Mouse (Mus musculus) kidney, embryonic 15.5 days (tissue): ENCODE data around the gene Zbed6. TPM values are rescaled to one million over a fixed set of nuclear protein-coding genes. Genes with fewer than 3 reads are reported as not detected.
"Not testable (repeated sequence)": the region's sequence is repeated elsewhere in the genome, so short reads cannot be mapped to it uniquely, and the experiment has no call there.

ENCODE experiments used
- ATAC-seq: fragments of 200-750 bp; cut with Nextera tagmentation; replicated peaks from 2 replicates; pipeline ENCODE4 v1.8.0; 2017; ENCODE audit warnings: moderate TSS enrichment; ENCODE audit not compliant: low FRiP score
- H3K27ac ChIP-seq: fragments of 300-500 bp; sonication (generic); 2 replicates; pipeline ENCODE4 v1.5.1; 2015; ENCODE audit warnings: mild to moderate bottlenecking, inconsistent platforms
- H3K27me3 ChIP-seq: fragments of 300-500 bp; sonication (generic); 2 replicates; pipeline ENCODE4 v1.6.1; 2015; ENCODE audit warnings: inconsistent platforms
- H3K36me3 ChIP-seq: fragments of 300-500 bp; sonication (generic); 2 replicates; pipeline ENCODE4 v1.6.1; 2015; ENCODE audit warnings: inconsistent platforms
- H3K4me1 ChIP-seq: fragments of 300-500 bp; sonication (generic); 2 replicates; pipeline ENCODE4 v1.6.1; 2015; ENCODE audit warnings: inconsistent platforms
- H3K4me2 ChIP-seq: fragments of 300-500 bp; sonication (generic); 2 replicates; pipeline ENCODE4 v1.6.1; 2015; ENCODE audit warnings: moderate library complexity, mild to moderate bottlenecking, inconsistent platforms
- H3K4me3 ChIP-seq: fragments of 300-500 bp; sonication (generic); replicated peaks from 2 replicates; pipeline ENCODE4 v1.5.1; 2015; ENCODE audit warnings: mild to moderate bottlenecking, inconsistent platforms
- H3K9ac ChIP-seq: fragments of 300-500 bp; sonication (generic); 2 replicates; pipeline ENCODE4 v1.6.1; 2015; ENCODE audit warnings: mild to moderate bottlenecking, inconsistent platforms
- H3K9me3 ChIP-seq: fragments of 300-500 bp; sonication (generic); replicated peaks from 2 replicates; pipeline ENCODE4 v1.6.1; 2016; ENCODE audit warnings: inconsistent platforms
- WGBS: fragments of 180-500 bp; shearing (Covaris S2); methylation state at CpG from one replicate; pipeline ENCODE4 v1.1.7; 2015; ENCODE audit warnings: mixed read lengths; 5-methylcytosine and 5-hydroxymethylcytosine counted together
- polyA plus RNA-seq: library from polyadenylated mRNA; unstranded; fragments of >200 nt; fragmentation: Nextera tagmentation; extraction: Ambion mirVana; gene quantifications from 2 replicates; pipeline ENCODE4 v1.2.1, GENCODE M21; 2015

The Zbed6 gene
- polyA plus RNA-seq, 1 experiment from 2014 or later, result not detected

DNA sequence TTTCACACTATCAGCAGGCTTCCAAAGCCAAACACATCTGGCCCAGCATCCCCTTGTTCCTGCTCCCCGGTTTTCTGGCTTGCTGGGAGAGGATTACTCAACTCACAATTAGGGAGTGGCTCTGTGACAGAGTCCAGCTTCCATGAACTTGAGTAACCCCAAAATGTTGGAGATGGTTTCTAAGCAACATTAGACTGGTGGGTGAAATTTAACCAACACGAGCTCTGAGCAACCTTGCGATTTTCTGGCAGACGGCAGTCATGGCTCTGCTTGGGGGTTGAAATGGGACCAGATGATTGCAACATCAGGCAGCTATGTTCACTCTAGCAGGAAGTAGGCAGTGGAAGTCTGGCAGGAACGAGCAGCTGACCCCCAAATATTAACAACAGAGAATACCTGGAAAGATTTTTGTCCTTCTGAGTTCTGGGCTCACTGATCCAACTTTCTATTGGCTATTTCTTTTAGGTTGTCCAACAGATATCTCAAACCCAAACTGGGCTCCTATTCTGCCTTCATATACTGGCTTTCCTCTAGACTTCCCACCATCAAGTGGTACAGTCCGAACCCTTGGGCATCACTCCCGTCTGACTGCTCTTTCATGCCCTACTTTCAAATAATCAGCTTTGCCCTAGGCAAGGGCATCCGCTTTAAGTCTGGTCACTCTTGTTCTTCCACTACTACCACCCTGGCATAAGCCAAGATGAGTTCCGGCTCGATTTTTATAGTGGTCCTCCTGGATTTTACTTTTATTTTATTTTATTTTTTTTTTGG lies 25.2 kb upstream of the Zbed6 start:
- Histone ChIP-seq H3K27ac (0 out of 2 replicates have a peak overlapping the region, but pooled peaks have one; percentile 18), H3K27me3 (no peaks in the 10 kb centered on the region)
- 0 out of 2 replicates have a peak, but pooled peaks have one; percentile 33 for ATAC-seq

DNA sequence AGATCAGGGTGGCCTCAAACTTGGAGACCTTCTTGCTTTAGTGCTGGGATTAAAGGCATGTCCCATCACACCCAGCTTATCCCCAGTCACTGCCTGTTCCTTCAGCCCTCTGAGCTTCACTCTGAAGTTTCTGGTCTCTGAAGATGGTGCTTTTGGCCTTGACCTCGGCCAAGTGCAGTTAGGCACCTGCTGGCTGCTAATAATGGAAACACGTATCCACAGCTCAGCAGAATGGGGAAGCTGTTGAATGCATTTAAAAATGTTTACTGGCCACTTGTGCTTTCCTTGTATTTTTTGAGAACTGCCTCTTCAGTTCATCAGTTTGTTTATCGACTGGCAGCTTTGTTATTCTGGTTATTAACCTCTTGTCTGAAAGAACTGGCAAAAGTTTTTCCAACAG lies 11.1 kb upstream of the Zbed6 start:
- no peaks in the 10 kb centered on the region for H3K27me3 ChIP-seq
- no peaks in the 10 kb centered on the region for H3K4me1 ChIP-seq
- no peak overlapping the region for H3K4me3 ChIP-seq
- H3K4me2 ChIP-seq, result no peak overlapping the region
- WGBS, result 78% methylated on average over 3 of the region's 3 CpGs
- H3K9ac ChIP-seq, result no peak overlapping the region
- no peak for ATAC-seq
- no peak overlapping the region for H3K27ac ChIP-seq
- no peaks in the 10 kb centered on the region for H3K9me3 ChIP-seq
- no peaks in the 10 kb centered on the region for H3K36me3 ChIP-seq

More for the DNA sequence above, 25.2 kb upstream of the Zbed6 start:
- Histone ChIP-seq H3K4me3 (no peak overlapping the region), H3K9me3 (no peaks in the 10 kb centered on the region), H3K4me1 (peaks cover 14% of the 10 kb centered on the region), H3K9ac (no peak overlapping the region), H3K4me2 (no peak overlapping the region), H3K36me3 (no peaks in the 10 kb centered on the region)
- 74% methylated on average over 10 of the region's 10 CpGs for whole genome bisulfite sequencing

DNA sequence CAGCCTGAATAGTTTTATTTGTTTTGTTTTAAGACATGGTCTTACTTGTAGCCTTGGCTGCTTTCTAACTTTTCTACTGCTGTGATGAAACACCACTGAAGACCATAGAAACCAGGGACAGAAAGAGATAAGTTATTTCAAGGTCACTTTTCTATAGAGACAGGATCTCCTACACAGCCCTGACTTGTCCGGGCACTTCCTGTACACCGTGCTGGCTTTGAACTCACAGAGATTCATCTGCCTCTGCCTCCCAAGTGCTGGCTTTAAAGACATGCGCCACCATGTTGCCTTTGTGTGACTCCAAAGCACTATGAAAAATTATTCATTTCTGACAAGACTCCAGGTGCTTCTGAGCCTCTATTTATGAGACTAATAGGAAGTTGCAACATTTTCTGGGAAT lies 10.6 kb upstream of the Zbed6 start:
- no peak for ATAC-seq
- WGBS, result 84% methylated on average over 3 of the region's 3 CpGs
- Histone ChIP-seq H3K9ac (no peak overlapping the region), H3K9me3 (no peaks in the 10 kb centered on the region), H3K36me3 (no peaks in the 10 kb centered on the region), H3K27ac (no peak overlapping the region), H3K4me1 (no peaks in the 10 kb centered on the region), H3K27me3 (no peaks in the 10 kb centered on the region), H3K4me3 (no peak overlapping the region), H3K4me2 (no peak overlapping the region)

DNA sequence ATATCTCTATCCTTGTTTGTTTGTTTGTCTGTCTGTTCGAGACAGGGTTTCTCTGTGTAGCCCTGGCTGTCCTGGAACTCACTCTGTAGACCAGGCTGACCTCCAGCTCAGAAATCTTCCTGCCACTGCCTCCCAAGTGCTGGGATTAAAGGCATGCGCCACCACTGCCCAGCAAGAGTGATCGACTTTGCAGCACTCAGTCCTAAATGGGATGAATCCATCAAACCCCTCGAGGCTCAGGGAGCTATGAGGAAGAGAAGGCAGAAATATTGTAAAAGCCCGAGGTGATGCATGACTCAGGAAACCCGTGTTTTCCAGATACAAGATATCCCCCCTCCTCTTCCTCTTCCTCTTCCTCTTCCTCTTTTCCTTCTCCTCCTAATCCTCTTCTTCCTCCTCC lies 10.1 kb upstream of the Zbed6 start:
- no peak overlapping the region for H3K4me3 ChIP-seq
- no peak overlapping the region for H3K9ac ChIP-seq
- WGBS, result 76% methylated on average over 6 of the region's 6 CpGs
- no peak overlapping the region for H3K27ac ChIP-seq
- no peak for ATAC-seq
- no peak overlapping the region for H3K4me2 ChIP-seq
- no peaks in the 10 kb centered on the region for H3K36me3 ChIP-seq
- H3K27me3 ChIP-seq, result no peaks in the 10 kb centered on the region
- H3K4me1 ChIP-seq, result no peaks in the 10 kb centered on the region
- no peaks in the 10 kb centered on the region for H3K9me3 ChIP-seq

DNA sequence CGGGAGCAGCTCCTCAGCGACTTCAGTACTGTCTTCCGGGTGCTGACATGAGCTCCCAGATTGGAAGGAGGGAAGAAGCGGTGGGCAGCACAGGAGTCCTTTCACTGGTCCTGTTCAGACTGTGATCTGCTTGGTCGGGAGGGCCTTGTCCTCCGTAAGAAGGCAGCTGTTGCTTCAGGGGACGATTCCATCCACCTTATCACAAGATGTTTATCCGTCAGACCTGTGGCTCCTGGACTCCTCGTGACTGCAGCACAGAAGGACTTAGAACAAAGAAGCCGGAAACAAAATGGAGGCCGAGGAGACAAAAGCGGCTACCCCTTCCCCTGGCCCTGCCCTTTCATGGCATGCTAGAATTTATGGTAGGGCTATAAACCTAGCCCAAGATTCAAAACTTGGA lies 9.5 kb upstream of the Zbed6 start:
- Histone ChIP-seq H3K4me1 (no peaks in the 10 kb centered on the region), H3K27me3 (no peaks in the 10 kb centered on the region), H3K36me3 (no peaks in the 10 kb centered on the region), H3K27ac (no peak overlapping the region), H3K9ac (no peak overlapping the region), H3K4me3 (no peak overlapping the region), H3K9me3 (no peaks in the 10 kb centered on the region), H3K4me2 (no peak overlapping the region)
- no peak for ATAC-seq
- 74% methylated on average over 12 of the region's 12 CpGs for WGBS

DNA sequence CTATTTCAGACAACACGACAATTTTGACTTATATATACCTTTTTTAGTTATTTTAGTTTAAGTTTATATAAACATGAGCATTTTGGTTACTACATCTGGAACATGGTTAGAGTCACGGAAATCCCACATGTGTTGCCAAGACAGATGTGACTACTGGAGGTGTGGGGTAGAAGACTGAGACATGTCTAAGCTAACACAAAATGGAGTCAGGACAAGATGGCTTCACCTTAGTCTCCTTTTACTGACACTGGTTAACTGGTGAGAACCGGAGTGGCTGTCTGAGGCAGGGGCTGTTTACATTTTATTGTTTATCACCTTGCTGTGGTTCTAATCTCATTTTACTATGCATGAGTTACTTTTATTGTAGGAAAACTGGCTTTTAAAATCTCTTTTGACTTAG lies 7.9 kb upstream of the Zbed6 start:
- H3K4me3 ChIP-seq, result no peak overlapping the region
- no peak overlapping the region for H3K9ac ChIP-seq
- WGBS, result 84% methylated on average over 3 of the region's 3 CpGs
- no peak overlapping the region for H3K4me2 ChIP-seq
- no peaks in the 10 kb centered on the region for H3K36me3 ChIP-seq
- no peaks in the 10 kb centered on the region for H3K4me1 ChIP-seq
- ATAC-seq, result no peak
- H3K9me3 ChIP-seq, result no peaks in the 10 kb centered on the region
- H3K27ac ChIP-seq, result no peak overlapping the region
- no peaks in the 10 kb centered on the region for H3K27me3 ChIP-seq

DNA sequence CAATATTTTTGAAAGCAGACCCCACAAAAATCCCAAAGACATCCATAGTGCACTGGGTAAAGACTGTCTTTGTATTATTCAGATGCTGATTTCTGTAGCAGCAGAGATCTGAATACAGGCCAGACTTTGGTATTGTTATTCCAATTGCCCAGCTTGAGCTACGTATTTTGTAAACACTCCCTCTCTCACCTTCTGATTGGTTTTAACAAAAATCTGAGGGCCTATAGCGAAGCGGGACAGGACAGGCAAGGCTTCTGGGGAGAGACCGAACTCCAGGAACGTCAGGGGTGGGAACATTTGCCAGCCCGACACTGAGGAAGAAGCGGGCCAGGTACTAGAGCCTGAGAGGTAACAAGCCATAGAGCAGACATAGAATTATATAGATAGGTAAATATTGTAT lies 7.0 kb upstream of the Zbed6 start:
- Histone ChIP-seq H3K36me3 (no peaks in the 10 kb centered on the region), H3K27ac (no peak overlapping the region), H3K9me3 (no peaks in the 10 kb centered on the region), H3K4me3 (no peak overlapping the region), H3K9ac (no peak overlapping the region), H3K27me3 (no peaks in the 10 kb centered on the region), H3K4me1 (no peaks in the 10 kb centered on the region), H3K4me2 (no peak overlapping the region)
- ATAC-seq, result no peak
- WGBS, result 69% methylated on average over 7 of the region's 7 CpGs

DNA sequence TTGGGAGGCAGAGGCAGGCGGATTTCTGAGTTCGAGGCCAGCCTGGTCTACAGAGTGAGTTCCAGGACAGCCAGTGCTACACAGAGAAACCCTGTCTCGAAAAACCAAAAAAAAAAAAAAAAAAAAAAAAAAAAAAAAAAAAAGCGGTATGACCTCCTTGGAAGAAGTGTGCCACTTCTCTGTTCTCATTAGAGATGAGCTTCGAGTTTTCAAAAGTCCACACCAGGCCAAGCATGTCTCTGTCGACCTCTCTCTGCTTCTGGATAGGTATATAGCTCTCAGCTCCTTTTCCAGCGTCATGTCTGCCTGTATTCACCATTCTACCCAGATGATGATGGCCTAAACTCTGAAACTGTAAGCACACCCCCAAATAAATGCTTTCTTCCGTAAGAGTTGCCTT lies 5.0 kb upstream of the Zbed6 start:
- H3K9ac ChIP-seq, ATAC-seq, H3K4me2 ChIP-seq, H3K27ac ChIP-seq, H3K4me3 ChIP-seq, H3K4me1 ChIP-seq, H3K36me3 ChIP-seq, H3K27me3 ChIP-seq, H3K9me3 ChIP-seq: not testable (repeated sequence)
- 87% methylated on average over 7 of the region's 8 CpGs for WGBS

DNA sequence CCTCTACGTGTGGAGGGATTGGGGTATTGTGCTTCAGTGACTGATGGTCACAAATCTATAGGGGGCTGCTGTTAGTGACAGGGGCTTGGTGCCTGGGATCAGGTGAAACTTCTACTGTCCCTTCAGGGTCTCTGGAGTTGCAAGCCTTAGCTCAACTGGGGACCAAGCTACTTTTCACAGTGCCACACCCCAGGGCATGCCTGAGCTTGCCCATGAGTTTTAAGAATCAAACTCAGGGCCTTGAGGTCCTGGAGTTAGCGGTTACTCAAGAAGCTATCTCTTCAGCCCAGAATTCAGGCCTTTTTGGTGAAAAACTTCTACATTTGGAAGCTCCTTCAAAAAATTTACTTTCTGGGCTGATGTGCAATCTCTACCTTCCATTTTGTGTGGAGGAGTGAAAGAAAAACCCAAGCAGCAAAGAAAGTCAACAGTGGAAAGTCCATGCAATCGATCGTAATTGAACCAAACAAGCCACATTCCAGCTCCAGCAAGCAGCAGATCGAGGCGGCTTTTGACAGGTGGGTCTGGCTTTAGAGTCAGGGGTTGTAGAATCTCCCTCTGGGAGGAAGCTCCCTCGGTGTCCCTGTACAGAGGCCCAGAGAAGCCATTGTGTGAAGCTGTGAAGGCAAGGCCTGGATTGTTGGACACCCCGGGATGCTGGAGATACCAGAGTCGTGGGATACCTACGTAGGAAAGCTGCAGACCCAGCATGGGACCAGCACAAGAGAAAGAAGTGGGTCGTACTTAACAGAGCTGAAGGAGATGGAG lies 3.7 kb upstream of the Zbed6 start:
- H3K4me2 ChIP-seq, result no peak overlapping the region
- peaks cover 3% of the 10 kb centered on the region for H3K36me3 ChIP-seq
- no peak for ATAC-seq
- H3K27me3 ChIP-seq, result no peaks in the 10 kb centered on the region
- no peaks in the 10 kb centered on the region for H3K9me3 ChIP-seq
- no peak overlapping the region for H3K27ac ChIP-seq
- peaks cover 7% of the 10 kb centered on the region for H3K4me1 ChIP-seq
- WGBS, result 78% methylated on average over 11 of the region's 11 CpGs
- no peak overlapping the region for H3K4me3 ChIP-seq
- H3K9ac ChIP-seq, result no peak overlapping the region

DNA sequence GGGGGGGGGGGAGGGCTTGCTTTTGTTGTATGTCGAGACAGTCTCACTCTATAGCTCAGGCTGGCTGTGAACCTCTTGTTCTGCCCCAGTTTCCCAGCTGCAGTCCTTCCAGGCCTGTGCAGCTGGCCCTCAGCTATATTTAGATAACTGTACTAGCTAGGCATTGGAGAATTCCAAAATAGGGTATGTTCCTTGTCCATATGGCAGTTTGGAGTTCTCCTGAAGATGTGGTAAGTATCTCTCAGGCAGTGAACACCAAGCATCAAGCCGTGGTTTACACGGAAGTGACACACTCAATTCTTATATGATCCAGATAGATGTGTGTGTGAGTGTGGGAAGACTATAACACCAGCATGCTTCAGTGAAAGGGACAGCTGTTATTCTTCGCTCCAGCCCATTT lies 2.7 kb upstream of the Zbed6 start:
- Histone ChIP-seq H3K4me3 (no peak overlapping the region), H3K4me2 (no peak overlapping the region), H3K36me3 (peaks cover 13% of the 10 kb centered on the region), H3K9ac (no peak overlapping the region), H3K27me3 (no peaks in the 10 kb centered on the region), H3K9me3 (no peaks in the 10 kb centered on the region), H3K27ac (no peak overlapping the region), H3K4me1 (peaks cover 17% of the 10 kb centered on the region)
- no peak for ATAC-seq
- WGBS, result 70% methylated on average over 4 of the region's 4 CpGs

DNA sequence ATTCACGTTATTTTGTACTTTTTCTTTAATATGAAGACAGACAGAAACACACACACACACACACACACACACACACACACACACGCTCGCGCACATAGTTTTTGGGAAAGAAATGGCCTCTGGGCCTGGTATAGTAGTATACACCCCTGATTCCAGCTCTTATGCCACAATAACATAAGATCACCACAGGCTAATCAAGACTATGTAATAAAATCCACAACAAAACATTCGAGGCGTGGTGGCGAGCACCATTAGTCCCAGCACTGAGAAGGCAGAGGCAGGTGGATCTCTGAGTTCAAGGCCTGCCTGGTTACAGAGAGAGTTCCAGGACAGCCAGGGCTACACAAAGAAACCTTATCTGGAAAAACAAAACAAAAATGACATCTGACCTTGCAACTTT lies 2.3 kb upstream of the Zbed6 start:
- Histone ChIP-seq H3K4me1 (peaks cover 21% of the 10 kb centered on the region), H3K9me3 (no peaks in the 10 kb centered on the region), H3K36me3 (peaks cover 17% of the 10 kb centered on the region), H3K4me3 (no peak overlapping the region), H3K4me2 (no peak overlapping the region), H3K9ac (no peak overlapping the region), H3K27ac (no peak overlapping the region), H3K27me3 (no peaks in the 10 kb centered on the region)
- WGBS, result 97% methylated on average over 7 of the region's 7 CpGs
- ATAC-seq, result no peak

DNA sequence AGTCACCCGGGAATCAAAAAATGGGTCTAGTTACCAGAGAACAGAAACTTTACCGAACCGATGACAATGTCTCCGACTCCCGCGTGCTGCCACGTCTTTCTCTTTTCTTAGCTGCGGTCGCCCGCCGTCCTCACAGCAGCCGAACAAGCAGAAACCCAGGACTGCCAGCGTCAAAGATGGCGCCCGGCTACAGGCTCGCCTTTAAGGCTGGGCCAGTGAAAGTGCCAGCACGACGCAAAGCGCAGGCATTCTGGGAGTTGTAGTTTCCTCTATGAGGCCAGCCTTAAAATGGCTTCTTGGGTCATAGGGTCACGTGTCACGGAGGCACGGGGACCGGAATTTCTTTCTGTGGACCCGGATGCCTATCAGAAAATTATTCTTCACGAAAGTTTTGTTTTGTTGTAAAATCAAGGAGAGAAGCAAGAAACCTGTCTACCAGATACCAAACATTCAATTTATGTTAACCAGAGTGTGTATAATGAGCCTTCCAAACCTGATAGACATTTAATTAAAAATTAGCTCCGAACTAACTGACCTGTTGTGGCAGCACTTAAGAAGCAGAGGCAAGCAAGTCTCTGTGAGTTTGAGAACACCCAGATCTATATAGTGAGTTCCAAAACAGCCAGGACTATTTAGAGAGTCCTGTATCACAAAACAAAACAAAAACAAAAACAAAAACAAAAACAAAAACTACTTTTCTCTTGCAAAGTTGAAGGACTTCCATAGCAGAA lies 683 bp upstream of the Zbed6 start, which contains the start of gene Gm38394:
TSS of gene Gm38394 (minus strand) at position 116 of the 731 bp plus-strand sequence.
- peaks cover 31% of the 10 kb centered on the region for H3K36me3 ChIP-seq
- H3K27ac ChIP-seq, result peak within 1 kb of the TSS; percentile 93
- H3K9ac ChIP-seq, result peak within 1 kb of the TSS; percentile 84
- peak; percentile 98 for ATAC-seq
- H3K27me3 ChIP-seq, result no peaks in the 10 kb centered on the region
- H3K4me2 ChIP-seq, result peak within 1 kb of the TSS; percentile 79
- H3K4me1 ChIP-seq, result peaks cover 37% of the 10 kb centered on the region
- 2% methylated on average over 26 of the region's 26 CpGs for WGBS
- peak within 1 kb of the TSS; percentile 80 for H3K4me3 ChIP-seq
- no peaks in the 10 kb centered on the region for H3K9me3 ChIP-seq
